Mouse (Mus musculus) lung, postnatal 10 days (tissue): ENCODE measurements at regions not wholly inside any gene's neighbourhood (a gene's known extent, or its start where the extent isn't known, plus 50 kb on each side); places are given as distances from the start of the nearest gene placed in this dataset.

ENCODE experiments used
- DNase-seq: peaks from one replicate; pipeline ENCODE4 v3.0.0; 2021

DNA sequence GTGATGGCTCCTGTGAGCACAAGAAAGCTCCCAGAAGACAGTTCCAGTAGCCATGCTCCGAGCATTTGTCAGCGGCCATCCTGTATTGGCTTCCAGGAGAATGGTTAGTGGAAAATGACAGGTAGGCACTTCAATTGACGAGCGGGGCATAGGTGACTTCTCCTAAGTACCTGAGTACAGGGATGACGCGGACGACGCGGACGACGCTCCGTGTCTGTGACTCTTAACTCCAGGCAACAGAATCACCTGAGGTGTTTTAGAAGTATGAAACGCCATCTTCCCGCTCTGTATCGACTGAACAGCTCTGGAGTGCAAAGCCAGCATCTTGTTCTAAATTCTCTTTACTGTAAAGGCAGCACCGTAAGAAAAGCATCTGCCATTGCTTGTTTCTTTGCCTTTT lies 68.4 kb upstream of the Tmco5 start:
- no peak for DNase-seq

DNA sequence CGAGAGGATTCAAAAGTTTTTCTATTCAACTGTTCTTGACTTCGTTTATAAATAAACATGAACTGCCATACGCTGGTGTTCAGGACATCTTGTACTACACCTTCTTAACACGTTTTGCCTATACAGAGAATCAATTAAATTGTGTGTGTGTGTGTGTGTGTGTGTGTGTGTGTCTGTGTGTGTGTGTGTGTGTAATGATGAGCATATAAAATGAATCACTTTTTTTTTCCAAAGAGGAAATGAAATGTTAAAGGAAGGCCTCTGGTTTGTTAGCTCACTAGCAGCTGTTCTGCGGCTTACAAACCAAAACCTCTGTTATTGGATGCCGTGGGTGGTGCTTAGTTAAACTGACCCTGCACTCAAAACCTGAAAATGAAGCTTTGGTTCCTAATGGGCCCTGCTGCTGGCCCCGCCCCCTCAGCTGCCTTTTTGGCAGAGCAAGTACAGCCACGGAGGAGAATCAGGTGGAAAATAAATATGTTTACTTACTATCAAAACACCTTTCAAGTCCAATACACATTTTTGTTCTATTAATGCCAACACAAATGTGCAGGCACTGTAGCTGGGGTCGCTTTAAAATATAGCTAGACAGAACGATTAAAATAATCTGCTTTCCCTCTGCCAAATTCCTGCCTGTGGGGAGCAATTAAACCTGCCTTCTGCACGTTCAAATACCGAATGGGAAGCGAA lies 65.5 kb upstream of the Tmco5 start:
- DNase-seq: peak; percentile 16

DNA sequence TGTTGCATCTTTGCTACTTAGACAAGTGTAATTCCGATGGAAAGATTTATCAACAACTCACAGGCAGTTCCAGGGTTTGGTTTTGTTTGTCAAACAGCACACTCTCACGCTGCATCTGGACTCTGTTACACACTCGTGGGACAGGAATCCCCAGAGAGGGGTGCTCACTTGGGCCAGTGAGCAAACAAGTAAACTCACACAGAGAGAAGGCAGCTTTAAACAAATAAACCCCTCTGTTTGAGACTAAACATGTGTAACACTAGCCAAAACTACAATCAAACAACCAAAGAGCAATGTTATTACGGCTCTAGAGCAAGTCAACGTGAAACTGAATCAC lies 65.0 kb upstream of the Tmco5 start:
- no peak for DNase-seq

DNA sequence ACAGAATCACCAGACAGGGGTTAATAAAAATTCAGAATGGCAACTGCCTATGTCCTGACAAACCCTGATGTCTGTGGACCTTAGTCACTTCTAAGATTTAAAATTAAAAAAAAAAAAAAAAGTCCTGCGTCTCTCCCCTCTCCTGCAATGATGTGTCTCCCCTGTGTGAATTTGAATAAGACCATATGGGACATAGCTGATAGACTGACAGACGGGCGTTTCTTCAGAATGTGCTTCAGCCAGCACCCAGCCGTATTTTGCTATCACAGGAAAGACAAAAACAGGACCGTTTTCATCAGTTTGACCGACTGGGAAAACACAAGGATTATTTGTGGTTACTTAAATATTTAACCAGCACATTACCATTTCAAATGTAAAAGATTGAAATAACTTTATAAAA lies 61.4 kb upstream of the Tmco5 start:
- DNase-seq: no peak

DNA sequence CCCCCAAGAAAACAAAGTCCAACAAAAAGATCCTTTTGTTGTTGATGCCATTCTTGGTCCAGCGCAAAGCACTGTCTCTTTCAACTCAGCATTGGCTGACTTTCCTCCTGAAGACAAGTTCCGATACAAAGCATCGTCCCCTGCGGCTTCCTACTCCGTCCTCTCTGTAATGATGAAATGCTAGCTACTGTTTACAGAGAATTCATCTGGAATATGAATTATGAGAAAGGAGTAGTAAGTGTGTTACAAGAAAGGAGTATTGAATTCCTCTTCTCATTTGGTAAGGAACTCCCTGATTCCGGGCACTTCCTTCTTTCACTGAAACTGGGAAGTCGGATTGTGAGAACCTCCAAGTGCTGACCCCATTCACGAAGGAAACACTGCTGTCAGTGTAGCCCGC lies 60.9 kb upstream of the Tmco5 start:
- DNase-seq: no peak

DNA sequence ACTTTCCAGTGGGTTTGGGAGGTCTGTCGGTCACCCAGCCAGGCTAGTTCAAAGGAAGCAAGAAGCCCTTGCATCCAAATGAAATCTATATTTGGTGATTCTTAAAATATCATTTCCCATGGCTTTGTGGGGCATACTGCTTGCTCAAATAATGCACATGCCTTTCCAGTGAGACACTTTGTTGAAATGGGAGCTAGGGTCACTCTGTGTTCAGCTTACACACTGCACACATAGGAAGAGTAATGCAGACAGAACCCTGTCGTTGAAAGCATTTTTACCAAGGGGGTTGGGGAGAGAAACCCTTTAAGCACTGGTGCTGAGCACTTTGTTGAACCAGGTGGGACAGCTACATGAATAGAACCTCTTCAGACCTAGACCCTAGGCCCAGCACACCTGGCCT lies 59.9 kb upstream of the Tmco5 start:
- no peak for DNase-seq

DNA sequence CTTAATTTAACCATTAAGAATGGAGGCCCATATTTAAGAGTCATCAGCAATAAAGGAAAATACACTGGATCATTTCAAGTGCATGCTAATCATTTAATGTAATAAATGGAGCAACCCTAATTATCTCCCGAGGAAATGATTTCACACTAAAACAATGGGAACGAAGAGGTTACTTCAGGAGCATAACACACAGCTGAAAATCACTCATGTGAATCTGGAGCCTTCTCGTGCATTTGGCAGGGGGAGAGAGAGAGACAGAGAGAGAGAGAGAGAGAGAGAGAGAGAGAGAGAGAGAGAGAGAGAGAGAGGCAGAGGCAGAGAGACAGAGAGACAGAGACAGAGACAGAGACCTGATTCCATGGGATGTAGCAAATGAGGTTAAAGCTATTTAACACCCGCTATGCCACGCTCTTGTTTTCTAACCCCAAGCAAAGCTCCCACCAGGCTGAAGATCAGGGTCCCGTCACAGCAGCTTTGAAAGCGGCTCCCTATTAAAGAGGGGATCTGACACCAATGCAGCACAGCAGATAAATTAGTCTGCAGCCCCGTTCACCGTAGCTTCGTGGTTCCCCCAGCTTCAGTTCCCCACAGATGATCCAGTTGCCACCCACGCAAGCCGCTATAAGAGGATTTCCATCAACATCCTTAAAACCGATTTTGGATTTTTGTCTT lies 59.3 kb upstream of the Tmco5 start:
- no peak for DNase-seq

DNA sequence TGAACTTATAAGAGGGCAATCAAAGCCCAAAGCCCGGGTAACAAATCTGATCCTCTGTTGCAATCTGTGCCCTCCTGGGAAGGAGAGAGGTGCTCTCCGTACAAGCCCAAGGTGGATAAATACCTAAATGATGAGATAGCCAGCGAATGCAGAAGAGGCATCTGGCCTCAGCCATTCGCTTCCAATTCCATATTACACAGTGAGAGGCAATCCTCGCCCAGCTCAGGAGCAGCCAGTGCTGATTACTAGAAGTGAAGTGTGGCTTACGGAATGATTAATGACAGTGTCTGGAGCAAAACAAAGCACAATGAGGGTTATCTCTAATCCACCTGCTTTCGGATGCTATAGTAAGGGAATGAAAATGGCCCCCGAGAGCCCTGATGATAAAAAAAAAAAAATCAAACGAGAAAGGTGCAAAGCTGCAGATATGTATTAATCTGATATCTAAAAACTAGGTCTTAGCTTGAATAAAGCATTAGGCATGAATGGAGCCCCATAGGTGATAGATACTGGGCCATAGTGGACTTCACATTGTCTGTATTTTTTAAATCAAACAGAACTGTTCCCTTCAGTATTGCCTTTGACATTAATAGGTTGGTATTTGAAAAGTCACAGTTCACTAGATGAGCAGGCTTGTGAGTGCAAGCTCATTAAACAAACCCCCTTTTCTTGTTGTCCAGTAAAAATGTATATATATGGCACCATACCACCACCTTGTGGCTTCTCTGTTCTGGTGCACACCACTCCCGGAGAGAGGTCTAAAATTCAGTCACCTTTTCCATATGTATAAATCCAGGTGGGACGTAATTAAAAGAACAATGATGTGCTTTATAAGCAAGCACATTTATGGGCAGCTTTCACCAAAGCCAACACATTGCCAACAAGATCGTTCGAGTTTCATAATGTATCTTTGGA lies 57.4 kb upstream of the Tmco5 start:
- DNase-seq: peak; percentile 13
